Mouse (Mus musculus) left cerebral cortex, adult 8-10 months (tissue): ENCODE measurements at regions not wholly inside any gene's neighbourhood (a gene's known extent, or its start where the extent isn't known, plus 50 kb on each side); places are given as distances from the start of the nearest gene placed in this dataset.
A peak's percentile ranks its signal among the peaks of the same experiment; 100 is the strongest.

Source experiments
- DNase-seq, 2 experiments: peaks; one replicate each; pipeline ENCODE4 v3.0.0; 2022; ENCODE audit warnings: low spot score in 2 of 2

DNA sequence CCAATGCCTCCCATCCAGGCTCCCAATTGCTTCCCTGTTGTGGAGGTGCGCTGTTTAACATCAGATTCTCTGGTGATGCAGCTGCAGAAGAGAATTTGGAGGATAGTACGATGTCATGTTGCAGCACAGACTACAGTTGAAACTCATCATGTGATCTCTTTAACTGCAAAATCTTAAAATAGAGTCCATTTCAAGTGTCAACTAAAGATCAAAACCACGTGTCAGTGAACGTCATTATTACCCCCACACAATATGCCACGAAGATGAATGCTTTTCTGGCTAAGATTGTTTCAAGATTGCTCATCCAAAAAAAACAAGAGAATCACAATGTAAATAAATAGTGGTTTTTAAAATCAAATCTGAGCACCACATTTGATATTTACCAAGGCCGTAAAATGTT lies 343.7 kb upstream of the Fam98a start:
- DNase-seq: no peak

DNA sequence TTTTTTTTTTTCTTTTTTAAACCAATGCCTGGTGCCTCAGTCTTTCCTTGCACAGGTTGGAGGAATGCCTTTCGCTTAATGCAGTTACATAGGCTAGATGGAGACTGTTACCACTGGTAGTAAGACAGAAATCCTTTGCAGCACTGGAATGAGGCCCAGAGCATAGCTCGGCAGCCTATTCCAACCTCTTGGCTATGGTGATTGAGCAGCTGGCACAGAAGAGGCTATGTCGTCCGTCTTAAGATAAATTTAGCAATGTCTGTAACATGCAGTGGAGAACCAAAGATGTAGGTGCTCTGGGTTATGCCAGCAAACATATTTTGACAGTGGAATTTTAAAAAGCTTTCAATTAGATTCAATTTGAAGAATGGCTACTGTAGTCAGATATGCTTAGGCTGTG lies 343.2 kb upstream of the Fam98a start:
- DNase-seq: no peak

DNA sequence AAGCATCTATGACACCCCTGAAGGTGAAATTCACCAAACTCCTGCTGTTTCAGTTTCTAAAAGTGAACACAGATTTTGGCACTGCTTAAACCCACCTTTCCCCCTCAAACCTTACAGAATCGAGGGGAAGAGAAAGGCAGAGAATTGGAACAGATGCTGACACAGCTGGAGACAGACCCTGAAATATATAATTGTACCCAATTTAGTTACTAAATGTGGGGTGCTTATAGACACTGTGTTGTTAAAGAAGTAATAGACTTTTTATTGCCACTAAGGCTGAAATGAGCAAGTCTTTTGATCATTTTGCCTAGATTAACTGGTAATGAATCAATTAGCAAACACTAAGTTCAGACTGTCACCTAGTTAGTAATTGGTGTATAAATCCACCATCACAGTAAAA lies 341.8 kb upstream of the Fam98a start:
- no peak for DNase-seq

GRCm38 (mm10) chr17:75892156-75892555 lies 340.4 kb upstream of the Fam98a start:
- DNase-seq: no peak

- DNase-seq: peak in 1 of 2 experiments; percentile 13
Observed at GRCm38 (mm10) chr17:75891564-75891963, 339.8 kb upstream of the Fam98a start.

GRCm38 (mm10) chr17:75877848-75878247 lies 326.1 kb upstream of the Fam98a start:
- DNase-seq: no peak

- DNase-seq: no peak
Observed at GRCm38 (mm10) chr17:75876895-75877294, 325.1 kb upstream of the Fam98a start.

DNA sequence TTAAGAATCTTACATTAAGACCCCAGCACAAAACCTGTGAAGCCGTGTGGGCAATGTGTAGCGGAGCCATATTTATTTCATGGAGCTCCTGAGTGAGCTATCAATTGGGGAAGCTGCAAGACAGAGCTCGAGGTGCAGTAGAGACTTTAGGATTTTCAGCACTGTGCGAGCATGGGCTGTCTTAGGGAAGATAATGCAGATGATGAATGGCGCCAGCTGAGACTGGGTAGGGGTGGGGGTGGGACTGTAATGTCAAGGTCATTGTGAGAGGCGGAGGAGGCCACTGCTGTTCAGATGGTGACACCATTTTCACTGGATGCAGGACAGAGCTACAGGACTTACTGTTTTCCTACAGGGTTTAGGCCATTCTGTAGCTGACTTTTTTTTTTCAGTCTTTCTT lies 322.8 kb upstream of the Fam98a start:
- DNase-seq: no peak

GRCm38 (mm10) chr17:75870492-75870891 lies 318.7 kb upstream of the Fam98a start:
- no peak for DNase-seq

DNA sequence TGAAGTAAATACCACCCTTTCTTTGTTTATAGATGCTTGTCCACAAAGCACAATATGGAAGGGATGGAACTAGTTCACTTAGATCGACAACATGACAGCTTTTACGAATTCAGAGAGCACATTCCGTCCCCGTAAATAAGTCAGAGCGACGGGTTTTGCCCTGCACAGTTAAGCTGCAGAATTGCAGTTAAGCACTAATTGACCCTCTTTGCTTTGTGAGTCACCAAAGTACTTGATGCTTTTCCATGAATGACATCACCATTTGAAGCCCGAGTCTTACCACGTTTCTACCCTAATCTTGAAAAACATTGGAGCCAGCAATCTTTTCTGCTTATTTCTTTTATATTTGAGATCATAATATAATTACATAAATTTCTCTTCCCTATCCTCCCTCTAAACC lies 305.3 kb upstream of the Fam98a start:
- no peak for DNase-seq

DNA sequence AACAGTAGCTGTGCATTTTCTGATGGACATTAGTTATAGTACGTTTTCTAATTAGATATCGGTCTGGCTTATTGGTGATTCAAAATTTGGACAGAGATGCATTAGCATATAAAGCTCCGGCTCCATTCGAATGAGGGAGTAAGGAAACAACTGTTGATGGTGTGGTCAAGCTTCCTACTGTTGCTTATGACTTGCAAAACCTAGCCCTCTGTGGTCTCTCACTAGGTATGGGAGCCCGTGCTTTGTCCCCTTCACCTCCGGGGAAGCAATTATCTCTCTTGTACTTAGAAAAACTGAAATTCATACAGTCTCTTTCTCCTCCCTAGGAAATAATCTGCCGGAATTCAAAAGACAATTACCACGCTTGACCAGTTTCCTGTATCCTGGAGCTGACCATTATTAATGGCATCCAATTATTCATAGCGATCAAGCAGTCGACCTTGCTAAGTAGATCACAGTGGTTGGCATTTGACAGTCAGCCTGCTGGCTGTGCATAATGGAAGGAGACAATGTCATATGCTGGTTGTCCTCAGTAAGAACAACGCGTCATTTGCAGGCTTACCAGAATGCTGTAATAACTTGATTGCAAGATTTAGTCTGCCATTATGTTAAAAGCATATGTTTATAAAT lies 264.4 kb upstream of the Fam98a start:
- DNase-seq: no peak

- DNase-seq: no peak
Observed at GRCm38 (mm10) chr17:75812163-75812562, 260.4 kb upstream of the Fam98a start.

- no peak for DNase-seq
Observed at GRCm38 (mm10) chr17:75808524-75809326, 257.0 kb upstream of the Fam98a start.

DNA sequence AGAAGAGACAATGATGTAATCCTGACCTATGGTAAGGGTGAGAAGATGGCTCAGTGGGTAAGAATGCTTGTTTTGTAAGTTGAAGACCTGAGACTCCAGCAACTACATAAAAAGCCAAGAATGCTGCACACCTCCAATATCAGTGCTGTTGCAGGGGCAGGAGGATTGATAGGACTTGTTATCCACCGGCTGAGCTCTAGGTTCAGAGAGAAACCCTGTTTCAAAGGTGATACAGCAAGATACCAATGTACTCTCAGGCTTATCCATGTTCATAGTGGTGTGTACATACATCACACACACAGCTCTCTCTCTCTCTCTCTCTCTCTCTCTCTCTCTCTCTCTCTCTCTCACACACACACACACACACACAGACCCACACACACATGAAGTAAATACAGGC lies 256.3 kb upstream of the Fam98a start:
- DNase-seq: no peak

DNA sequence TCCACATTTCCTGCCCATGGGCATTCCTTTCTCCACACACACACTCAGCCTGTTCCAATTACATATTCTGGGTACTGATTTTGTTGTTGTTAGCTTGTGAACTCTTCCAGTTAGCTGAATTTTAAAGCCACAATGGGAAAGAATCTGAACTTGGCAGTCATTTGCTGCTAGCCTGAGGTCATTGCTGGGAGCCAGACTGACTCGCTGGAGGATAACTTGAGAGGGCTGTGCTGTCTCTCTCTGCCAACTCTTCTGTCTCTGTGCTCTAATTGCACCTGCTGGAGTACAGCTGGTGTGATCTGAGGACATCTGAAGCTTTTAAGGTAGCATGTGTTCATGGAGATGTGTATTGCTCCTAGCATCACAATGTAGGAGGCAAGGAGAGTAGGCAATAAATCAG lies 252.6 kb upstream of the Fam98a start:
- no peak for DNase-seq

DNA sequence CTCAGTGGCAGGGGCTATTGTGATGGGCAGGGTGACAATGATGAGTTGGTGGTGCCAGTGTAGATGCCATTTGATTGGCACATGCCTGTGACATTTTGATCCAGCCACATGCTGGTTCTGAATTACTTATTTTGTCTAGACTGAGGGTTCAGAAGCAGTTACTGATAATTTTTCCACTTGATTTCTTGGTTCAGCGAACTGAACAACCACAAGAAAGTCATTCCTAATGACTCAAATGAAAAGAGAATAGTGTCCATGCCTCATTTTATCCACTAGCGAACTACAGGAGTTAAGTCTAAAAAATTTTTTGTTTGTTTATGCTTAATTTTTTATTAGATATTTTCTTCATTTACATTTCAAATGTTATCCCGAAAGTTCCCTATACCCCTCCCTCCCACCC lies 244.6 kb upstream of the Fam98a start:
- no peak for DNase-seq

GRCm38 (mm10) chr17:75795772-75796171 lies 244.0 kb upstream of the Fam98a start:
- DNase-seq: no peak

- DNase-seq: no peak
Observed at GRCm38 (mm10) chr17:75779770-75780169, 228.0 kb upstream of the Fam98a start.

GRCm38 (mm10) chr17:75776611-75777010 lies 224.9 kb upstream of the Fam98a start:
- peak in 1 of 2 experiments; percentile 10 for DNase-seq

- DNase-seq: no peak
Observed at GRCm38 (mm10) chr17:75775518-75775917, 223.8 kb upstream of the Fam98a start.

DNA sequence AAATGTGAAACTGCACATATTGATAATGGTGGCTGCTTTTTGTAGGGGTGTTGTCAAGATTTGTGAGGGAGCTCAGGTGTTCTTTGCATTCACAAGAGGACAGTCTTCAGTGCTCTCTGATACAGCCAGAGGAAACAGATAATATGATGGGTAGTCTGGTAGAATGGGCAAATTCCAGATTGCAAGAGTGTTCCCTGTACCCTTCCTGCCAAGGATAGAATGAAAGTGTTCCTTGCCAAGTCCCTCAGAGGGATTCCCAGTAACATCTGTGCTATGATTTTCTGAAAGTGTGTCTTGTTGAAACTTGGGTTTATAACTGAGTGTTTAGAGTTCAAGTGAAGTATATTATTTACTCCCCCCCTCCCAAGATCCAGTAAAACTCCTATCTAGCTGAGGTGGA lies 221.1 kb upstream of the Fam98a start:
- no peak for DNase-seq

- DNase-seq: no peak
Observed at GRCm38 (mm10) chr17:75768654-75769053, 216.9 kb upstream of the Fam98a start.

DNA sequence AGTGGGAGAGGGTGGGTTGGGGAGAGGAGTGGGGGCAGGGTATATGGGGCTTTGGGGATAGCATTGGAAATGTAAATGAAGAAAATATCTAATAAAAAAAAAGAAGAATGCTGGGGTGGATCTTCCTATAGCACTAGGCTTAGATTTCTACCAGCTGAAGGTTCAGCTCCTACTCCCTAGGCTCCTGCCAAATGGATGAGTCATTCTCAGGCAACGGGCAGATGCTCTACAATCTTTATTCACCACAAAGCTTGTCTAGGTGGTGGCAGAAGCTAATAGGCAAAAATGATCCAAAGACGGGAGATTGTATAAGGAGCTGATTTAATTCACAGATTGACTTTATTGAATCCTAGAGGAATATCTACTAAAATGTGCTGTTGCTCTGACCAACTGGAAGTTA lies 211.6 kb upstream of the Fam98a start:
- DNase-seq: peak in 1 of 2 experiments; percentile 79
